Mouse (Mus musculus): ENCODE measurements around the gene Crip1. TPM values are rescaled to one million over a fixed set of nuclear protein-coding genes. Genes with fewer than 3 reads are reported as not detected.

Crip1 gene
- polyA plus RNA-seq (2015; fragmentation: Nextera tagmentation; extraction: Ambion mirVana), result 312 and 313 TPM in 2 replicates

- peak within 1 kb of the TSS; percentile 11 for H3K4me3 ChIP-seq (replicated peaks)
- no peaks in the 10 kb centered on the region for H3K9me3 ChIP-seq
- H3K27ac ChIP-seq, result no peak within 1 kb of the TSS
- no peak within 1 kb of the TSS for H3K9ac ChIP-seq
- ATAC-seq (ENCODE audit: insufficient read depth, low FRiP score, low read depth), result no peak
- H3K4me2 ChIP-seq, result peak within 1 kb of the TSS; percentile 44
- no peaks in the 10 kb centered on the region for H3K36me3 ChIP-seq
- H3K27me3 ChIP-seq (replicated peaks), result peaks cover 9% of the 10 kb centered on the region
- H3K4me1 ChIP-seq, result peaks cover 32% of the 10 kb centered on the region
- 11% methylated on average over 45 of the region's 45 CpGs for WGBS
Measured at GRCm38 (mm10) chr12:113146112-113147057, at the start of gene Crip1. Gene Crip1 (plus strand): TSS chr12:113146316.

GRCm38 (mm10) chr12:113097040-113097439, 49.1 kb upstream of the Crip1 start:
- Histone ChIP-seq H3K4me2 (peak overlapping the region; percentile 84), H3K4me1 (peaks cover 37% of the 10 kb centered on the region), H3K9me3 (no peaks in the 10 kb centered on the region), H3K27me3 (replicated peaks) (no peaks in the 10 kb centered on the region), H3K9ac (no peak overlapping the region), H3K36me3 (no peaks in the 10 kb centered on the region), H3K27ac (no peak overlapping the region), H3K4me3 (replicated peaks) (no peak overlapping the region)
- no peak for ATAC-seq (ENCODE audit: insufficient read depth, low FRiP score, low read depth)
- WGBS, result 83% methylated on average over 5 of the region's 5 CpGs

- H3K9ac ChIP-seq, result peak within 1 kb of the TSS; percentile 99
- H3K4me2 ChIP-seq, result peak within 1 kb of the TSS; percentile 87
- peak; percentile 71 for ATAC-seq (ENCODE audit: insufficient read depth, low FRiP score, low read depth)
- WGBS, result 4% methylated on average over 18 of the region's 53 CpGs
- peak within 1 kb of the TSS; percentile 92 for H3K4me3 ChIP-seq (replicated peaks)
- H3K27ac ChIP-seq, result peak within 1 kb of the TSS; percentile 76
- no peaks in the 10 kb centered on the region for H3K36me3 ChIP-seq
- no peaks in the 10 kb centered on the region for H3K9me3 ChIP-seq
- H3K4me1 ChIP-seq, result peaks cover 44% of the 10 kb centered on the region
- no peaks in the 10 kb centered on the region for H3K27me3 ChIP-seq (replicated peaks)
Measured at GRCm38 (mm10) chr12:113097749-113098281, 48.3 kb upstream of the Crip1 start, which contains the start of gene Mta1. Gene Mta1 (plus strand): TSS chr12:113098278.

GRCm38 (mm10) chr12:113098530-113099151, 47.5 kb upstream of the Crip1 start:
- H3K4me3 ChIP-seq (replicated peaks), result peak overlapping the region; percentile 92
- peak overlapping the region; percentile 87 for H3K4me2 ChIP-seq
- ATAC-seq (ENCODE audit: insufficient read depth, low FRiP score, low read depth), result peak; percentile 1; the same call in 1 of the 2 replicates
- no peaks in the 10 kb centered on the region for H3K36me3 ChIP-seq
- 0% methylated on average over 30 of the region's 60 CpGs for WGBS
- H3K27ac ChIP-seq, result peak overlapping the region; percentile 76
- no peaks in the 10 kb centered on the region for H3K9me3 ChIP-seq
- no peaks in the 10 kb centered on the region for H3K27me3 ChIP-seq (replicated peaks)
- peak overlapping the region; percentile 99 for H3K9ac ChIP-seq
- H3K4me1 ChIP-seq, result peaks cover 50% of the 10 kb centered on the region

GRCm38 (mm10) chr12:113099470-113100237, 46.5 kb upstream of the Crip1 start:
- H3K9me3 ChIP-seq, result no peaks in the 10 kb centered on the region
- H3K27me3 ChIP-seq (replicated peaks), result no peaks in the 10 kb centered on the region
- peak overlapping the region; percentile 99; the same call in 1 of the 2 replicates for H3K9ac ChIP-seq
- peak overlapping the region; percentile 92 for H3K4me3 ChIP-seq (replicated peaks)
- H3K4me2 ChIP-seq, result peak overlapping the region; percentile 87
- WGBS, result 21% methylated on average over 6 of the region's 6 CpGs
- peaks cover 55% of the 10 kb centered on the region for H3K4me1 ChIP-seq
- H3K36me3 ChIP-seq, result no peaks in the 10 kb centered on the region
- H3K27ac ChIP-seq, result no peak overlapping the region; the same call in 1 of the 2 replicates
- 0 out of 2 replicates have a peak, but pooled peaks have one; percentile 8 for ATAC-seq (ENCODE audit: insufficient read depth, low FRiP score, low read depth)

GRCm38 (mm10) chr12:113100448-113101076, 45.6 kb upstream of the Crip1 start:
- Histone ChIP-seq H3K9ac (no peak overlapping the region), H3K4me2 (peak overlapping the region; percentile 87; the same call in 1 of the 2 replicates)

GRCm38 (mm10) chr12:113101251-113101960, 44.7 kb upstream of the Crip1 start:
- no peak overlapping the region for H3K9ac ChIP-seq
- no peak overlapping the region for H3K4me3 ChIP-seq (replicated peaks)

More at GRCm38 (mm10) chr12:113100448-113101076, 45.6 kb upstream of the Crip1 start:
- WGBS, result 74% methylated on average over 5 of the region's 5 CpGs
- Histone ChIP-seq H3K36me3 (0 out of 2 replicates have a peak, but pooled peaks cover 2% of the 10 kb centered on the region), H3K9me3 (no peaks in the 10 kb centered on the region), H3K4me3 (replicated peaks) (no peak overlapping the region), H3K27ac (no peak overlapping the region), H3K4me1 (peaks cover 55% of the 10 kb centered on the region), H3K27me3 (replicated peaks) (no peaks in the 10 kb centered on the region)
- ATAC-seq (ENCODE audit: insufficient read depth, low FRiP score, low read depth), result no peak

GRCm38 (mm10) chr12:113102461-113102860, 43.7 kb upstream of the Crip1 start:
- H3K9me3 ChIP-seq, result no peaks in the 10 kb centered on the region
- no peak for ATAC-seq (ENCODE audit: insufficient read depth, low FRiP score, low read depth)
- peaks cover 55% of the 10 kb centered on the region for H3K4me1 ChIP-seq
- WGBS, result 59% methylated on average over 6 of the region's 6 CpGs
- H3K27me3 ChIP-seq (replicated peaks), result no peaks in the 10 kb centered on the region
- no peak overlapping the region for H3K4me3 ChIP-seq (replicated peaks)
- no peak overlapping the region for H3K9ac ChIP-seq
- H3K36me3 ChIP-seq, result 0 out of 2 replicates have a peak, but pooled peaks cover 5% of the 10 kb centered on the region
- H3K4me2 ChIP-seq, result no peak overlapping the region
- 0 out of 2 replicates have a peak overlapping the region, but pooled peaks have one; percentile 4 for H3K27ac ChIP-seq

More at GRCm38 (mm10) chr12:113101251-113101960, 44.7 kb upstream of the Crip1 start:
- WGBS, result 75% methylated on average over 9 of the region's 9 CpGs
- ATAC-seq (ENCODE audit: insufficient read depth, low FRiP score, low read depth), result no peak
- H3K27me3 ChIP-seq (replicated peaks), result no peaks in the 10 kb centered on the region
- H3K36me3 ChIP-seq, result 0 out of 2 replicates have a peak, but pooled peaks cover 5% of the 10 kb centered on the region
- H3K9me3 ChIP-seq, result no peaks in the 10 kb centered on the region
- no peak overlapping the region for H3K27ac ChIP-seq
- H3K4me2 ChIP-seq, result no peak overlapping the region
- H3K4me1 ChIP-seq, result peaks cover 55% of the 10 kb centered on the region

- no peak overlapping the region for H3K27ac ChIP-seq
- H3K4me2 ChIP-seq, result no peak overlapping the region
- 0 out of 2 replicates have a peak, but pooled peaks cover 5% of the 10 kb centered on the region for H3K36me3 ChIP-seq
- H3K27me3 ChIP-seq (replicated peaks), result no peaks in the 10 kb centered on the region
- 78% methylated on average over 8 of the region's 8 CpGs for WGBS
- no peak overlapping the region for H3K4me3 ChIP-seq (replicated peaks)
- H3K9ac ChIP-seq, result no peak overlapping the region
- H3K9me3 ChIP-seq, result no peaks in the 10 kb centered on the region
- ATAC-seq (ENCODE audit: insufficient read depth, low FRiP score, low read depth), result no peak
- H3K4me1 ChIP-seq, result peaks cover 49% of the 10 kb centered on the region
Measured at GRCm38 (mm10) chr12:113103846-113104451, 42.2 kb upstream of the Crip1 start.

- WGBS, result 69% methylated on average over 6 of the region's 6 CpGs
- Histone ChIP-seq H3K36me3 (0 out of 2 replicates have a peak, but pooled peaks cover 5% of the 10 kb centered on the region), H3K9ac (no peak overlapping the region), H3K27me3 (replicated peaks) (no peaks in the 10 kb centered on the region), H3K4me1 (peaks cover 26% of the 10 kb centered on the region), H3K4me2 (no peak overlapping the region), H3K4me3 (replicated peaks) (no peak overlapping the region), H3K9me3 (no peaks in the 10 kb centered on the region), H3K27ac (no peak overlapping the region)
- no peak for ATAC-seq (ENCODE audit: insufficient read depth, low FRiP score, low read depth)
Measured at GRCm38 (mm10) chr12:113106386-113106785, 39.7 kb upstream of the Crip1 start.
